Mouse (Mus musculus) liver, embryonic 15.5 days (tissue): Measurements from ENCODE around the gene Gm6760. TPM values are rescaled to one million over a fixed set of nuclear protein-coding genes. Genes with fewer than 3 reads are reported as not detected.

ENCODE experiments used
- ATAC-seq: fragments of 200-750 bp; cut with Nextera tagmentation; 2 replicates; pipeline ENCODE4 v1.8.0; 2017; ENCODE audit warnings: moderate number of reproducible peaks, mild to moderate bottlenecking, moderate library complexity; ENCODE audit not compliant: insufficient read depth
- H3K27ac ChIP-seq: fragments of 300-500 bp; sonication (generic); replicated peaks from 2 replicates; pipeline ENCODE4 v1.5.1; 2015; ENCODE audit warnings: mild to moderate bottlenecking, inconsistent platforms
- H3K27me3 ChIP-seq: fragments of 300-500 bp; sonication (generic); 2 replicates; pipeline ENCODE4 v1.6.1; 2015; ENCODE audit warnings: mild to moderate bottlenecking, inconsistent platforms
- H3K36me3 ChIP-seq: fragments of 300-500 bp; sonication (generic); replicated peaks from 2 replicates; pipeline ENCODE4 v1.6.1; 2015; ENCODE audit warnings: moderate library complexity, mild to moderate bottlenecking, inconsistent platforms
- H3K4me1 ChIP-seq: fragments of 300-500 bp; sonication (generic); replicated peaks from 2 replicates; pipeline ENCODE4 v1.6.1; 2015; ENCODE audit warnings: inconsistent platforms
- H3K4me2 ChIP-seq: fragments of 300-500 bp; sonication (generic); 2 replicates; pipeline ENCODE4 v1.6.1; 2015; ENCODE audit warnings: moderate library complexity, mild to moderate bottlenecking, inconsistent platforms
- H3K4me3 ChIP-seq: fragments of 300-500 bp; sonication (generic); replicated peaks from 2 replicates; pipeline ENCODE4 v1.5.1; 2015; ENCODE audit warnings: mild to moderate bottlenecking, inconsistent platforms
- H3K9ac ChIP-seq: fragments of 300-500 bp; sonication (generic); 2 replicates; pipeline ENCODE4 v1.6.1; 2015; ENCODE audit warnings: moderate library complexity, mild to moderate bottlenecking, inconsistent platforms
- H3K9me3 ChIP-seq: fragments of 300-500 bp; sonication (generic); replicated peaks from 2 replicates; pipeline ENCODE4 v1.6.1; 2016; ENCODE audit warnings: inconsistent platforms
- WGBS: fragments of 180-500 bp; shearing (Covaris S2); methylation state at CpG from one replicate; pipeline ENCODE4 v1.1.7; 2015; ENCODE audit warnings: mixed read lengths; ENCODE audit not compliant: insufficient replicate concordance; 5-methylcytosine and 5-hydroxymethylcytosine counted together
- polyA plus RNA-seq: library from polyadenylated mRNA; unstranded; fragments of >200 nt; fragmentation: Nextera tagmentation; extraction: Ambion mirVana; gene quantifications from 2 replicates; pipeline ENCODE4 v1.2.1, GENCODE M21; 2015

Gm6760 gene
- polyA plus RNA-seq: not detected in 2 replicates

DNA sequence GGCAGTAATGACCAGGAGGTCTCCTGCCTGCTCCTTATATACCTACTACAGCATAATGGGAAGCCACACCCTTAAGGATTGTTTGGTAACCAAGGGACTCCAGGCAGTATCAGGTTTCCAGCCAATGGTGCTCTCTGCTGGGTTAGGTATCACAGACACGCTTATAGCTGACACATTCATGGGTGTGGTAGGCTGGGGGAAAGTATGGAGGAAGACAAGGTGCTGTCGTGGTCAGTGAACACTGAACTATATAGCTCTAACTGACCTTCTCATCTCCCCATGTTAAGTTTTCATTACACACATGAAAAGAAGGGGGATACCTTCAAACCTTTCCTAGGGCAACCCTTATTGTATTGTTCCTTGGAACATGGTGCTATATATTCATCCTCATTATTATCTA, at the start of gene Gm6760:
Gene Gm6760 (minus strand): TSS at position 101 of the 400 bp plus-strand sequence.
- H3K4me1 ChIP-seq: no peaks in the 10 kb centered on the region
- no peak within 1 kb of the TSS for H3K9ac ChIP-seq
- ATAC-seq: no peak
- no peak within 1 kb of the TSS for H3K4me3 ChIP-seq
- H3K27me3 ChIP-seq: no peaks in the 10 kb centered on the region
- no peak within 1 kb of the TSS for H3K4me2 ChIP-seq
- 58% methylated on average over 2 of the region's 2 CpGs for WGBS
- H3K27ac ChIP-seq: no peak within 1 kb of the TSS
- H3K36me3 ChIP-seq: no peaks in the 10 kb centered on the region
- H3K9me3 ChIP-seq: no peaks in the 10 kb centered on the region

DNA sequence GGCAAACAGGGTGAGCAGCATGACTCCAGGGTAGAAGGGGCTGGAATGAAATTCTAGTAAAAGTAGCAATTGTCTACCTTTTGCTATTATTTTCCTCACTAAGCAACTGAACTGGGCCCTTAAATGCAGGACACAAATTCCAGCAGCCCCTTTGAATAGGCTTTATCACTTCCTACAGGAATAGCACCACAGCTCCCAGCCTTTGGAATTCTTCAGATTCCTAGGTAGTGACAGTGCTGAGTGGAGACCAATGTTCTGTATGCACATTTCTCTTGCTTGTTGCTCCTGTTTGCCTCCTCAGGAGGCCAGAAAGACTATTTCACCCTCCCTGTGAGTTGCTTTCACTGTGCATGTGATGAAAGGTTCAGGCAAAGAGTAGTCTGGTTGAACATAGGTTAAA, 29.2 kb upstream of the Gm6760 start:
- no peak for ATAC-seq
- H3K9ac ChIP-seq: no peak overlapping the region
- no peaks in the 10 kb centered on the region for H3K27me3 ChIP-seq

DNA sequence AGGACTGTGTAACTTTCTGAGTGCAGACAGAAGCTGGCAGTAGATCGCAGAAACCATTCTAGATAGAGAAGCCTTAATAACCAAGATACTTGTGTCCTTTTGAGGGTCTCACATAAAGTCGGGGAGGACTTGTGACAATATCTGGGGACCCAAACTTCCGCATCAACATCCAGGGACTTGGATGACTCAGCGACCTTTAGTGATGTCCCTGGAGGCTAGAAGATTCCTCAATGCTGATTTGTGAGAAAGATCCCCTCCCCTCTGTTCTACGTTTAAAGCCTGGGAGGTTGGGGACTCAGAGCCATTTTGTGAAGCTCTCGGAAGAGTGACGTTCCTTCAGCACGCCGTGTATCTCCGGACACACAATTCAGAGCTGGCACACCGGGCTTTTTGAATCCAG, 21.2 kb upstream of the Gm6760 start, which contains the start of gene 3830417A13Rik:
Gene 3830417A13Rik (plus strand): TSS at position 301 of the 400 bp plus-strand sequence.
- Histone ChIP-seq H3K27me3 (no peaks in the 10 kb centered on the region), H3K4me1 (no peaks in the 10 kb centered on the region), H3K4me3 (no peak within 1 kb of the TSS), H3K9me3 (no peaks in the 10 kb centered on the region), H3K4me2 (no peak within 1 kb of the TSS), H3K9ac (no peak within 1 kb of the TSS), H3K27ac (no peak within 1 kb of the TSS), H3K36me3 (no peaks in the 10 kb centered on the region)
- ATAC-seq: no peak
- 69% methylated on average over 11 of the region's 11 CpGs for WGBS

More for the DNA sequence above, 29.2 kb upstream of the Gm6760 start:
- H3K4me3 ChIP-seq: no peak overlapping the region
- H3K4me1 ChIP-seq: no peaks in the 10 kb centered on the region
- no peaks in the 10 kb centered on the region for H3K36me3 ChIP-seq
- no peaks in the 10 kb centered on the region for H3K9me3 ChIP-seq
- H3K4me2 ChIP-seq: no peak overlapping the region
- no peak overlapping the region for H3K27ac ChIP-seq

Other genes starting within 250 kb of the Gm6760 start
- not detected in 2 replicates for gene 3830417A13Rik, start 21.4 kb upstream of the Gm6760 start, polyA plus RNA-seq
- 0.06 and 0.20 TPM in 2 replicates for gene Slitrk4, start 124.8 kb upstream of the Gm6760 start, polyA plus RNA-seq